Comparison of ENCODE assay signal across 27 mouse cellular contexts in genomic region chr1:72401331-72402069, GRCm38 (mm10).
DNase-seq lines count a peak whose midpoint lies in the region; ATAC-seq lines count a peak whose summit lies in the region.
"Had no signal": no experiment of that assay in that cellular context is flagged by ENCODE, and none has a peak within 500 bp of the region (broad histone marks: within the 10 kb centered on the region; RNA-seq: fewer than 3 reads in every experiment).

No protein-coding gene starts in this region.

- no peak overlapping the region for H3K9ac ChIP-seq in kidney, embryonic 14.5 days (ENCODE audit: low read depth, low read length)
- no peak overlapping the region for H3K9ac ChIP-seq in limb, embryonic 12.5 days (replicated peaks)
- H3K9ac ChIP-seq: heart, embryonic 13.5 days; limb, embryonic 15.5 days; liver, embryonic 13.5 days had no signal

- no peaks in the 10 kb centered on the region for H3K27me3 ChIP-seq in kidney, embryonic 14.5 days (ENCODE audit: control insufficient read depth, insufficient read depth, low read length)
- H3K27me3 ChIP-seq in limb, embryonic 12.5 days: no peaks in the 10 kb centered on the region
- H3K27me3 ChIP-seq in limb, embryonic 10.5 days (ENCODE audit: low read depth, poor library complexity, severe bottlenecking): no peaks in the 10 kb centered on the region
- H3K27me3 ChIP-seq: heart, embryonic 13.5 days; limb, embryonic 15.5 days; liver, embryonic 13.5 days had no signal

- peaks cover 5% of the 10 kb centered on the region; the same call in 1 of the 2 replicates for H3K36me3 ChIP-seq in kidney, embryonic 14.5 days (ENCODE audit: control insufficient read depth, insufficient read depth, low read length)
- H3K36me3 ChIP-seq in limb, embryonic 12.5 days: peaks cover 17% of the 10 kb centered on the region
- H3K36me3 ChIP-seq in limb, embryonic 10.5 days: peaks cover 14% of the 10 kb centered on the region

- no peak overlapping the region for H3K4me2 ChIP-seq in kidney, embryonic 14.5 days (replicated peaks; ENCODE audit: low read depth, low read length)
- H3K4me2 ChIP-seq in limb, embryonic 12.5 days: peak overlapping the region; percentile 21; the same call in 1 of the 2 replicates
- H3K4me2 ChIP-seq: heart, embryonic 13.5 days; limb, embryonic 15.5 days; liver, embryonic 13.5 days had no signal

- ATAC-seq in kidney, embryonic 14.5 days (ENCODE audit: low FRiP score, low TSS enrichment): peak; percentile 90
- no peak for ATAC-seq in limb, embryonic 12.5 days (ENCODE audit: insufficient number of reproducible peaks, insufficient read depth, low FRiP score, low TSS enrichment, low read depth)
- ATAC-seq in granulocyte monocyte progenitor cell, adult 5-6 weeks (replicated peaks; ENCODE audit: poor library complexity, severe bottlenecking): no peak
- ATAC-seq: activated CD4-positive, CD25-positive, alpha-beta regulatory T cell, adult 4 months; CD4-positive, CD25-positive, alpha-beta regulatory T cell, adult 4 months; intestine, embryonic 16.5 days; lung, postnatal 0 days; midbrain, embryonic 16.5 days had no signal

- H3K4me1 ChIP-seq in kidney, embryonic 14.5 days (ENCODE audit: control insufficient read depth, insufficient read depth, low read length): 0 out of 2 replicates have a peak, but pooled peaks cover 4% of the 10 kb centered on the region
- peaks cover 11% of the 10 kb centered on the region; the same call in 1 of the 2 replicates for H3K4me1 ChIP-seq in limb, embryonic 12.5 days (replicated peaks)
- H3K4me1 ChIP-seq in limb, embryonic 10.5 days: peaks cover 6% of the 10 kb centered on the region
- H3K4me1 ChIP-seq: liver, embryonic 13.5 days had no signal

- no peak overlapping the region for H3K27ac ChIP-seq in kidney, embryonic 14.5 days (ENCODE audit: low read depth, low read length)
- no peak overlapping the region for H3K27ac ChIP-seq in limb, embryonic 12.5 days
- H3K27ac ChIP-seq in limb, embryonic 10.5 days: no peak overlapping the region
- H3K27ac ChIP-seq: gastrocnemius, adult 2 months; heart, adult 2 months; heart, embryonic 13.5 days; limb, embryonic 15.5 days; liver, embryonic 13.5 days; stomach, postnatal 0 days had no signal

- WGBS in kidney, embryonic 14.5 days: 12% methylated on average over 8 of the region's 8 CpGs
- WGBS in limb, embryonic 12.5 days: 38% methylated on average over 8 of the region's 8 CpGs
- 55% methylated on average over 8 of the region's 8 CpGs for WGBS in limb, embryonic 10.5 days

- no peak for DNase-seq in kidney, postnatal 36 days
- no peak for DNase-seq in limb, embryonic 10.5 days (ENCODE audit: low spot score)
- DNase-seq in mesoderm, embryonic 11.5 days (ENCODE audit: low read depth, low spot score): peak; percentile 41
- no peak for DNase-seq in right cerebral cortex, postnatal 25 days
- DNase-seq: adrenal gland, adult 2 months; adrenal gland, postnatal 36 days; gastrocnemius, adult 2 months; gastrocnemius, postnatal 36 days; heart, adult 2 months; heart, postnatal 10 days; liver, embryonic 13.5 days; lung, adult 18-20 months; lung, postnatal 4 days; thymus, adult 18-20 months; thymus, postnatal 36 days had no signal

- no peaks in the 10 kb centered on the region for H3K9me3 ChIP-seq in kidney, embryonic 14.5 days (ENCODE audit: control insufficient read depth, low read length)
- no peaks in the 10 kb centered on the region for H3K9me3 ChIP-seq in limb, embryonic 12.5 days
- H3K9me3 ChIP-seq in limb, embryonic 10.5 days (replicated peaks): no peaks in the 10 kb centered on the region
- H3K9me3 ChIP-seq: heart, embryonic 13.5 days; limb, embryonic 15.5 days; liver, embryonic 13.5 days had no signal

- no peak overlapping the region for H3K4me3 ChIP-seq in kidney, embryonic 14.5 days (ENCODE audit: low read length)
- H3K4me3 ChIP-seq in limb, embryonic 12.5 days (replicated peaks): no peak overlapping the region
- H3K4me3 ChIP-seq in limb, embryonic 10.5 days: no peak overlapping the region
- H3K4me3 ChIP-seq: erythroblast, embryonic 14.5 days; gastrocnemius, adult 2 months; heart, adult 2 months; heart, embryonic 13.5 days; limb, embryonic 15.5 days; liver, embryonic 13.5 days had no signal
